Mouse (Mus musculus): ENCODE results near the gene Mlana. TPM values are rescaled to one million over a fixed set of nuclear protein-coding genes. Genes with fewer than 3 reads are reported as not detected.

The Mlana gene
- total and polyA plus RNA-seq, 3 experiments = not detected

GRCm38 (mm10) chr19:29661974-29662580, 35.5 kb upstream of the Mlana start:
- peaks cover 7% of the 10 kb centered on the region for H3K4me1 ChIP-seq (ENCODE audit: insufficient read depth, low read depth, low read length)
- no peak overlapping the region for H3K4me3 ChIP-seq (ENCODE audit: low read depth, low read length)
- H3K36me3 ChIP-seq (replicated peaks) = no peaks in the 10 kb centered on the region
- peaks cover 43% of the 10 kb centered on the region for H3K27me3 ChIP-seq (ENCODE audit: insufficient read depth, low read length)
- ATAC-seq (ENCODE audit: extremely low read depth, insufficient number of reproducible peaks, low FRiP score, poor library complexity, severe bottlenecking) (no peak), DNase-seq (ENCODE audit: low spot score) (no peak)
- no peaks in the 10 kb centered on the region for H3K9me3 ChIP-seq (replicated peaks)
- TF ChIP-seq GATA2 (IDR thresholded peaks at IDR 0.05; ENCODE audit: borderline replicate concordance, low read depth, low read length) (no peak), TAL1 (conservative IDR thresholded peaks at IDR 0.05; ENCODE audit: low read depth, low read length) (no peak), POLR2AphosphoS5 (IDR thresholded peaks at IDR 0.05; ENCODE audit: insufficient replicate concordance, low read depth, low read length) (no peak), CTCF (IDR thresholded peaks at IDR 0.05; ENCODE audit: low read depth, low read length) (no peak), GATA1 (IDR thresholded peaks at IDR 0.05; ENCODE audit: borderline replicate concordance, low read length) (no peak)

GRCm38 (mm10) chr19:29663780-29664179, 33.8 kb upstream of the Mlana start:
- no peak overlapping the region for H3K4me3 ChIP-seq (ENCODE audit: low read depth, low read length)
- H3K36me3 ChIP-seq (replicated peaks) = no peaks in the 10 kb centered on the region
- H3K27me3 ChIP-seq (ENCODE audit: insufficient read depth, low read length) = peaks cover 45% of the 10 kb centered on the region
- DNase-seq (ENCODE audit: low spot score) (no peak), ATAC-seq (ENCODE audit: extremely low read depth, insufficient number of reproducible peaks, low FRiP score, poor library complexity, severe bottlenecking) (no peak)
- TF ChIP-seq TAL1 (conservative IDR thresholded peaks at IDR 0.05; ENCODE audit: low read depth, low read length) (no peak), GATA1 (IDR thresholded peaks at IDR 0.05; ENCODE audit: borderline replicate concordance, low read length) (no peak), CTCF (IDR thresholded peaks at IDR 0.05; ENCODE audit: low read depth, low read length) (no peak), POLR2AphosphoS5 (IDR thresholded peaks at IDR 0.05; ENCODE audit: insufficient replicate concordance, low read depth, low read length) (no peak), GATA2 (IDR thresholded peaks at IDR 0.05; ENCODE audit: borderline replicate concordance, low read depth, low read length) (no peak)
- H3K9me3 ChIP-seq (replicated peaks) = no peaks in the 10 kb centered on the region
- H3K4me1 ChIP-seq (ENCODE audit: insufficient read depth, low read depth, low read length) = peaks cover 11% of the 10 kb centered on the region

GRCm38 (mm10) chr19:29664934-29665333, 32.7 kb upstream of the Mlana start:
- H3K27me3 ChIP-seq (ENCODE audit: insufficient read depth, low read length) = peaks cover 39% of the 10 kb centered on the region
- H3K36me3 ChIP-seq (replicated peaks) = no peaks in the 10 kb centered on the region
- ATAC-seq (ENCODE audit: extremely low read depth, insufficient number of reproducible peaks, low FRiP score, poor library complexity, severe bottlenecking) = no peak
- TF ChIP-seq GATA2 (IDR thresholded peaks at IDR 0.05; ENCODE audit: borderline replicate concordance, low read depth, low read length) (no peak), TAL1 (conservative IDR thresholded peaks at IDR 0.05; ENCODE audit: low read depth, low read length) (no peak)
- peaks cover 11% of the 10 kb centered on the region for H3K4me1 ChIP-seq (ENCODE audit: insufficient read depth, low read depth, low read length)
- H3K4me3 ChIP-seq (ENCODE audit: low read depth, low read length) = no peak overlapping the region
- DNase-seq (ENCODE audit: low spot score) = no peak
- H3K9me3 ChIP-seq (replicated peaks) = no peaks in the 10 kb centered on the region

- ATAC-seq (ENCODE audit: extremely low read depth, insufficient number of reproducible peaks, low FRiP score, poor library complexity, severe bottlenecking) (no peak), DNase-seq (ENCODE audit: low spot score) (no peak)
- peaks cover 11% of the 10 kb centered on the region for H3K4me1 ChIP-seq (ENCODE audit: insufficient read depth, low read depth, low read length)
- no peaks in the 10 kb centered on the region for H3K9me3 ChIP-seq (replicated peaks)
- H3K36me3 ChIP-seq (replicated peaks) = no peaks in the 10 kb centered on the region
- H3K4me3 ChIP-seq (ENCODE audit: low read depth, low read length) = no peak overlapping the region
- peaks cover 39% of the 10 kb centered on the region for H3K27me3 ChIP-seq (ENCODE audit: insufficient read depth, low read length)
- TF ChIP-seq POLR2AphosphoS5 (IDR thresholded peaks at IDR 0.05; ENCODE audit: insufficient replicate concordance, low read depth, low read length) = no peak
- TF ChIP-seq TAL1 (conservative IDR thresholded peaks at IDR 0.05; ENCODE audit: low read depth, low read length) = no peak
- no peak for TF ChIP-seq CTCF (IDR thresholded peaks at IDR 0.05; ENCODE audit: low read depth, low read length)
- no peak for TF ChIP-seq GATA2 (IDR thresholded peaks at IDR 0.05; ENCODE audit: borderline replicate concordance, low read depth, low read length)
- TF ChIP-seq GATA1 (IDR thresholded peaks at IDR 0.05; ENCODE audit: borderline replicate concordance, low read length) = no peak
These were observed 31.5 kb upstream of the Mlana start for GRCm38 (mm10) chr19:29666164-29666563.

GRCm38 (mm10) chr19:29666965-29667594, 30.5 kb upstream of the Mlana start:
- H3K36me3 ChIP-seq (replicated peaks) = no peaks in the 10 kb centered on the region
- no peak for ATAC-seq (ENCODE audit: extremely low read depth, insufficient number of reproducible peaks, low FRiP score, poor library complexity, severe bottlenecking)
- no peaks in the 10 kb centered on the region for H3K9me3 ChIP-seq (replicated peaks)
- no peak overlapping the region for H3K4me3 ChIP-seq (ENCODE audit: low read depth, low read length)
- TF ChIP-seq POLR2AphosphoS5 (IDR thresholded peaks at IDR 0.05; ENCODE audit: insufficient replicate concordance, low read depth, low read length) (no peak), GATA1 (IDR thresholded peaks at IDR 0.05; ENCODE audit: borderline replicate concordance, low read length) (no peak), GATA2 (IDR thresholded peaks at IDR 0.05; ENCODE audit: borderline replicate concordance, low read depth, low read length) (no peak), TAL1 (conservative IDR thresholded peaks at IDR 0.05; ENCODE audit: low read depth, low read length) (no peak)
- peaks cover 11% of the 10 kb centered on the region for H3K4me1 ChIP-seq (ENCODE audit: insufficient read depth, low read depth, low read length)
- no peak for DNase-seq (ENCODE audit: low spot score)
- peaks cover 30% of the 10 kb centered on the region for H3K27me3 ChIP-seq (ENCODE audit: insufficient read depth, low read length)

- Histone ChIP-seq H3K36me3 (replicated peaks) (no peaks in the 10 kb centered on the region), H3K27me3 (ENCODE audit: insufficient read depth, low read length) (peaks cover 24% of the 10 kb centered on the region), H3K4me1 (ENCODE audit: insufficient read depth, low read depth, low read length) (peaks cover 11% of the 10 kb centered on the region), H3K4me3 (ENCODE audit: low read depth, low read length) (no peak overlapping the region), H3K9me3 (replicated peaks) (no peaks in the 10 kb centered on the region)
- DNase-seq (ENCODE audit: low spot score) (no peak), ATAC-seq (ENCODE audit: extremely low read depth, insufficient number of reproducible peaks, low FRiP score, poor library complexity, severe bottlenecking) (no peak)
- TF ChIP-seq TAL1 (conservative IDR thresholded peaks at IDR 0.05; ENCODE audit: low read depth, low read length) (no peak), GATA1 (IDR thresholded peaks at IDR 0.05; ENCODE audit: borderline replicate concordance, low read length) (no peak), CTCF (IDR thresholded peaks at IDR 0.05; ENCODE audit: low read depth, low read length) (no peak), POLR2AphosphoS5 (IDR thresholded peaks at IDR 0.05; ENCODE audit: insufficient replicate concordance, low read depth, low read length) (no peak), GATA2 (IDR thresholded peaks at IDR 0.05; ENCODE audit: borderline replicate concordance, low read depth, low read length) (no peak)
These were observed 29.5 kb upstream of the Mlana start for GRCm38 (mm10) chr19:29668135-29668534.
